Mouse (Mus musculus): Measurements from ENCODE around the gene Tmem119. TPM values are rescaled to one million over a fixed set of nuclear protein-coding genes. Genes with fewer than 3 reads are reported as not detected.

The Tmem119 gene
- polyA plus RNA-seq, 1 experiment, result 62.0 TPM

GRCm38 (mm10) chr5:113768806-113769205 lies 31.5 kb downstream of the Tmem119 start:
- Histone ChIP-seq H3K4me3 (no peak overlapping the region), H3K27me3 (ENCODE audit: control insufficient read depth, insufficient read depth, insufficient read length) (no peaks in the 10 kb centered on the region), H3K4me2 (ENCODE audit: low read depth) (no peak overlapping the region), H3K79me2 (ENCODE audit: control insufficient read depth, insufficient read depth) (peaks cover 79% of the 10 kb centered on the region), H3ac (ENCODE audit: control insufficient read depth, insufficient read length) (no peak overlapping the region), H3K36me3 (ENCODE audit: control insufficient read depth, insufficient read depth) (no peaks in the 10 kb centered on the region)
- TF ChIP-seq USF1 (IDR thresholded peaks at IDR 0.05; ENCODE audit: low read depth), result no peak
- no peak for TF ChIP-seq E2F4 (IDR thresholded peaks at IDR 0.05; ENCODE audit: insufficient read depth)

GRCm38 (mm10) chr5:113765641-113766526 lies 34.4 kb downstream of the Tmem119 start:
- no peaks in the 10 kb centered on the region for H3K27me3 ChIP-seq (ENCODE audit: control insufficient read depth, insufficient read depth, insufficient read length)
- no peak for TF ChIP-seq POLR2A (IDR thresholded peaks at IDR 0.05; ENCODE audit: insufficient read length, low read depth)
- TF ChIP-seq TCF12 (IDR thresholded peaks at IDR 0.05; ENCODE audit: insufficient read depth, poor library complexity, severe bottlenecking), result no peak
- TF ChIP-seq MYOG (IDR thresholded peaks at IDR 0.05; ENCODE audit: control insufficient read depth in 1 of 3, insufficient read depth in 1 of 3, insufficient read length in 2 of 3, low read depth in 2 of 3), result peak in 2 of 3 experiments; percentile 82 to 89
- peak in 2 of 3 experiments; percentile 66 to 93 for TF ChIP-seq MYOD1 (IDR thresholded peaks at IDR 0.05; ENCODE audit: control insufficient read depth in 1 of 3, insufficient read length in 2 of 3, low read depth in 2 of 3)
- no peak for TF ChIP-seq USF1 (IDR thresholded peaks at IDR 0.05; ENCODE audit: low read depth)
- peak; percentile 79 for TF ChIP-seq SRF (IDR thresholded peaks at IDR 0.05; ENCODE audit: control insufficient read depth, insufficient read length, low read depth)
- no peak for TF ChIP-seq TCF3 (IDR thresholded peaks at IDR 0.05; ENCODE audit: insufficient read length, low read depth)
- TF ChIP-seq CEBPB (IDR thresholded peaks at IDR 0.05; ENCODE audit: insufficient read depth, poor library complexity, severe bottlenecking), result no peak
- no peak for TF ChIP-seq MAX (IDR thresholded peaks at IDR 0.05; ENCODE audit: low read depth)
- no peak overlapping the region for H3K4me3 ChIP-seq
- H3K4me2 ChIP-seq (ENCODE audit: low read depth), result peak overlapping the region; percentile 45
- peaks cover 5% of the 10 kb centered on the region for H3K36me3 ChIP-seq (ENCODE audit: control insufficient read depth, insufficient read depth)
- H3K79me2 ChIP-seq (ENCODE audit: control insufficient read depth, insufficient read depth), result peaks cover 80% of the 10 kb centered on the region
- no peak overlapping the region for H3ac ChIP-seq (ENCODE audit: control insufficient read depth, insufficient read length)

GRCm38 (mm10) chr5:113764426-113764825 lies 35.9 kb downstream of the Tmem119 start:
- H3K4me2 ChIP-seq (ENCODE audit: low read depth), result no peak overlapping the region
- no peak overlapping the region for H3ac ChIP-seq (ENCODE audit: control insufficient read depth, insufficient read length)
- peaks cover 65% of the 10 kb centered on the region for H3K79me2 ChIP-seq (ENCODE audit: control insufficient read depth, insufficient read depth)
- H3K4me3 ChIP-seq, result no peak overlapping the region
- H3K36me3 ChIP-seq (ENCODE audit: control insufficient read depth, insufficient read depth), result peaks cover 5% of the 10 kb centered on the region
- no peaks in the 10 kb centered on the region for H3K27me3 ChIP-seq (ENCODE audit: control insufficient read depth, insufficient read depth, insufficient read length)
- TF ChIP-seq POLR2AphosphoS2 (IDR thresholded peaks at IDR 0.05; ENCODE audit: insufficient read length, low read depth) (no peak), USF1 (IDR thresholded peaks at IDR 0.05; ENCODE audit: low read depth) (no peak), TCF12 (IDR thresholded peaks at IDR 0.05; ENCODE audit: insufficient read depth, poor library complexity, severe bottlenecking) (no peak), SRF (IDR thresholded peaks at IDR 0.05; ENCODE audit: control insufficient read depth, insufficient read length, low read depth) (no peak), MYOG (IDR thresholded peaks at IDR 0.05; ENCODE audit: control insufficient read depth in 1 of 3, insufficient read depth in 1 of 3, insufficient read length in 2 of 3, low read depth in 2 of 3) (no peak), MAX (IDR thresholded peaks at IDR 0.05; ENCODE audit: low read depth) (no peak), REST (IDR thresholded peaks at IDR 0.05; ENCODE audit: insufficient read depth, insufficient read length) (no peak), MYOD1 (IDR thresholded peaks at IDR 0.05; ENCODE audit: control insufficient read depth in 1 of 3, insufficient read length in 2 of 3, low read depth in 2 of 3) (no peak), E2F4 (IDR thresholded peaks at IDR 0.05; ENCODE audit: insufficient read depth) (no peak), POLR2A (IDR thresholded peaks at IDR 0.05; ENCODE audit: insufficient read length, low read depth) (no peak), TCF3 (IDR thresholded peaks at IDR 0.05; ENCODE audit: insufficient read length, low read depth) (no peak), CEBPB (IDR thresholded peaks at IDR 0.05; ENCODE audit: insufficient read depth, poor library complexity, severe bottlenecking) (no peak)

GRCm38 (mm10) chr5:113761585-113761984 lies 38.7 kb downstream of the Tmem119 start:
- no peak overlapping the region for H3K4me3 ChIP-seq
- H3ac ChIP-seq (ENCODE audit: control insufficient read depth, insufficient read length), result no peak overlapping the region
- peaks cover 37% of the 10 kb centered on the region for H3K79me2 ChIP-seq (ENCODE audit: control insufficient read depth, insufficient read depth)
- no peaks in the 10 kb centered on the region for H3K27me3 ChIP-seq (ENCODE audit: control insufficient read depth, insufficient read depth, insufficient read length)
- TF ChIP-seq USF1 (IDR thresholded peaks at IDR 0.05; ENCODE audit: low read depth) (no peak), REST (IDR thresholded peaks at IDR 0.05; ENCODE audit: insufficient read depth, insufficient read length) (no peak), SRF (IDR thresholded peaks at IDR 0.05; ENCODE audit: control insufficient read depth, insufficient read length, low read depth) (no peak), POLR2A (IDR thresholded peaks at IDR 0.05; ENCODE audit: insufficient read length, low read depth) (no peak), MYOD1 (IDR thresholded peaks at IDR 0.05; ENCODE audit: control insufficient read depth in 1 of 3, insufficient read length in 2 of 3, low read depth in 2 of 3) (no peak), MAX (IDR thresholded peaks at IDR 0.05; ENCODE audit: low read depth) (no peak), E2F4 (IDR thresholded peaks at IDR 0.05; ENCODE audit: insufficient read depth) (no peak), CEBPB (IDR thresholded peaks at IDR 0.05; ENCODE audit: insufficient read depth, poor library complexity, severe bottlenecking) (no peak), POLR2AphosphoS2 (IDR thresholded peaks at IDR 0.05; ENCODE audit: insufficient read length, low read depth) (no peak), TCF12 (IDR thresholded peaks at IDR 0.05; ENCODE audit: insufficient read depth, poor library complexity, severe bottlenecking) (no peak), MYOG (IDR thresholded peaks at IDR 0.05; ENCODE audit: control insufficient read depth in 1 of 3, insufficient read depth in 1 of 3, insufficient read length in 2 of 3, low read depth in 2 of 3) (no peak), TCF3 (IDR thresholded peaks at IDR 0.05; ENCODE audit: insufficient read length, low read depth) (no peak)
- no peak overlapping the region for H3K4me2 ChIP-seq (ENCODE audit: low read depth)
- H3K36me3 ChIP-seq (ENCODE audit: control insufficient read depth, insufficient read depth), result peaks cover 5% of the 10 kb centered on the region
